Mouse (Mus musculus) CH12.LX (cell line): ENCODE measurements around the gene Inppl1.

Source experiments
- BHLHE40 ChIP-seq: IDR thresholded peaks from 2 replicates; pipeline ENCODE4 v1.6.1; 2011; ENCODE audit warnings: mild to moderate bottlenecking, low read depth, low read length, improper control_type of control experiment
- CHD2 ChIP-seq: IDR thresholded peaks from 2 replicates; pipeline ENCODE4 v1.6.1; 2011; ENCODE audit warnings: low read length, improper control_type of control experiment
- CTCF ChIP-seq, 2 experiments: IDR thresholded peaks in 1 of 2; conservative IDR thresholded peaks in 1 of 2; 2 replicates each; pipeline ENCODE4 v1.5.1; 2011 to 2012; ENCODE audit warnings: low read depth in 2 of 2, low read length in 2 of 2, improper control_type of control experiment in 1 of 2, inconsistent platforms in 1 of 2, mild to moderate bottlenecking in 1 of 2, moderate library complexity in 1 of 2
- ETS1 ChIP-seq: conservative IDR thresholded peaks from 2 replicates; pipeline ENCODE4 v1.6.1; 2012; ENCODE audit warnings: low read depth, mild to moderate bottlenecking, inconsistent platforms, low read length, improper control_type of control experiment, moderate library complexity
- PAX5 ChIP-seq: IDR thresholded peaks from 2 replicates; pipeline ENCODE4 v1.6.1; 2012; ENCODE audit warnings: low read length, inconsistent platforms, mixed read lengths
- POLR2A ChIP-seq: IDR thresholded peaks from 2 replicates; pipeline ENCODE4 v1.6.1; 2011; ENCODE audit warnings: low read depth, mild to moderate bottlenecking, improper control_type of control experiment, low read length
- UBTF ChIP-seq: IDR thresholded peaks from 2 replicates; pipeline ENCODE4 v1.6.1; 2012; ENCODE audit warnings: low read depth, mild to moderate bottlenecking, inconsistent platforms, low read length, improper control_type of control experiment, moderate library complexity
- USF1 ChIP-seq: IDR thresholded peaks from 2 replicates; pipeline ENCODE4 v1.6.1; 2014; ENCODE audit warnings: low read depth, mild to moderate bottlenecking, inconsistent platforms, low read length, improper control_type of control experiment
- ZC3H11A ChIP-seq: IDR thresholded peaks from 2 replicates; pipeline ENCODE4 v1.6.1; 2012; ENCODE audit warnings: low read depth, mild to moderate bottlenecking, inconsistent platforms, low read length, improper control_type of control experiment
- ZKSCAN1 ChIP-seq: IDR thresholded peaks from 2 replicates; pipeline ENCODE4 v1.6.1; 2012; ENCODE audit warnings: low read depth, inconsistent platforms, low read length, improper control_type of control experiment, borderline replicate concordance

DNA sequence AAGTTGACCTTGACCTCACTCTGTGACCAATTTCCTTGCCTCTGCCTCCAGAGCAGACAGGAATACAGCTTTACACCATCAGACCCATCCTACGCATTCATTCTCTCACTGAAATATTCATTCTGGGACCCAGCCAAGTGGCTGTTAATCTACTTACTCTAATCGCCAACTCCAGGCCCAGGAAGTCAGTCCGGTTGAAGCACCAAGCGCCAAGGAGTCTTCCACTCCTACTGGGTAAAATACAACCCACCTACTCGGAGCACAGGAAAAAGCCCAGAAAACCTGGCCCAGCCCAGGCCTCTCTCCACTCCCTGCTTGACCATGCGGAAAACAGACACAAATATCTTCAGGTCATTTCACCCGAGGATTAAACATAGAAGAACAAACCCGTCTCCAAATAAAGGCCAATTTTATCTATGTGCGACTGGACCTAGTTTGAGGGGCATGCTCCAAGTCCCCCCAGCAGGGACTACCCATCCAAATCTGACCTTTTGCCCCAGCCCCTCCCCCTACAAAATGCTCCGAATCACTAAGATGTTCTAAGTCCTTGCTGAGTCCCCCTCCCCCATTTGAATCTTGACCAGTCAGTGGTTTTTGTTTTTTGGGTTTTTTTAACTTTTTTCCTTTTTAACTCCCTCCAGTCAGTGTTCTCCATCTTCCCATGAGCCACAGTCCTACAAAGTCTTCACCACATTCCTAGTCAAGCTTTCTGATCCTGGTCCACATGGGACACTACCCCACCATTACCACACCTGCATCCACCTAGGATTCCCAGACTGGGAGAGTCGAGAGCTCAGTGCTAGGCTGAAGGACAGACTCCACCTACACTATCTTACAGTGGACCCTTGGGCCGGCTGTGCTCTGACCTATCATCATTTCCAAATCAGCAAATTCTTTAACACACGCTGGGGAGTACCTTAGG lies 30.5 kb upstream of the Inppl1 start:
- TF ChIP-seq CHD2 (no peak), CTCF (conservative IDR thresholded peaks at IDR 0.05 in 1 of 2, IDR thresholded peaks at IDR 0.05 in 1 of 2; ENCODE audit: low read depth in 2 of 2, low read length in 2 of 2) (no peak), ETS1 (no peak), UBTF (no peak), ZKSCAN1 (no peak), ZC3H11A (no peak), BHLHE40 (no peak), POLR2A (no peak), USF1 (no peak), PAX5 (no peak)
